Mouse (Mus musculus) spleen, adult 18-20 months (tissue): ENCODE measurements around the gene Kcne1.

ENCODE experiments used
- DNase-seq, 2 experiments: peaks; one replicate each; pipeline ENCODE4 v3.0.0; 2022; ENCODE audit warnings: mixed read lengths in 2 of 2

Kcne1 gene

DNA sequence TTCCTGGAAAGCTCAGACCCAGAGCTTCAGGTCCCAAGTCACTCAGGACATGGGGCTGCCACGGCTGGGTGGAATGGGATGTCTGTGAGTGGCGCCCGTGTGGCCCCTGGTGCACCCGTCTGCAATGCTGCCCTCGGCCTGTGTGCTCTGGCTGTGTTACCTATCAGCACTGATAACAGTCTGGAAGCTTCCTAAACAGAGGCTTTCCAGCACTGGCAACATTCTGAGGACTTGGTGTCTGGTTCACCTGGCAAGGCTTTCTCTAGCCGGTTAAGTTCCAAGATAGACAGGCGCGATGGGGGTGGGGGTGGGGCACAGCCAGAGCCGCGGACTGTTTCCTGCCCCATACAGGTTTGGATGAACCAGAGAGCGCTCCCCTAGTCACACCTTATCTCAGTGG is 3.3 kb downstream of the Kcne1 start:
- DNase-seq: no peak

DNA sequence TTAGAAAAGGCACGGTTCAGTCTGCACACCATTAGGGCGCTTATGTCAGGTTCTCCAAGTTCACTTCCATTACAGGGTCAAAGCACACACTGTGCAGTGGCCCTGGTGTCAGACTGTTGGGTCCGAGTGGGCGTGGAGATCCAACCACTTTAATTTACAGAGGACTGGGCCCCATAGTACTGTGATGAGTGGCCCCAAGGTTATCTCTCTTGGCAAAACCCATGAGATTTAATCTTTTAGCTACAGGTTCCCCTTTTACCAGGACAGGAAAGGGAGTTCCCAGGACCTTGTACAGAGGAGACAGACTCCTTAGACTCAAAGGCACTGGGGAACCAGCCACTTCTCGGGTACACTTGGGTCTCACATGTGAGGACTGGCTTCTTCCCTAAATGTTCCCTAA is 3.9 kb downstream of the Kcne1 start:
- no peak for DNase-seq

DNA sequence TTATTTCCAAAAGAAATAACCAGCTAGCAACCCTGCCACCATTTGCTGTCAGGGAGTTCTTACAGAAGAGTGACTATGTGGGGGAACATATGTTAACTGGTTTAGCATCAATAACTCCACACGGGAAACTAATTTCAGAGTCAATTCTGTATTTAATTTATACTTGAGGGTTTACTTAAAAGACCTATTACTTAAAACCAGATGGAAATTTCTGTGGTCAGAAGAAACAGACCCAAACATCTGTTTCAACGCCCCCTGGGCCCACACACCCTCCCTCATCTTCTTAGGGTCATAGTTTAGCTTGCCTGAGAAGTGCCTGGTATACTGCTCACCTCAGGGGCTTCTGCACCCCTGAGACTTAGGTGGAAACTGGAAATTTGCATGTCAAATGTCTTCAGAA is 5.4 kb downstream of the Kcne1 start:
- no peak for DNase-seq

DNA sequence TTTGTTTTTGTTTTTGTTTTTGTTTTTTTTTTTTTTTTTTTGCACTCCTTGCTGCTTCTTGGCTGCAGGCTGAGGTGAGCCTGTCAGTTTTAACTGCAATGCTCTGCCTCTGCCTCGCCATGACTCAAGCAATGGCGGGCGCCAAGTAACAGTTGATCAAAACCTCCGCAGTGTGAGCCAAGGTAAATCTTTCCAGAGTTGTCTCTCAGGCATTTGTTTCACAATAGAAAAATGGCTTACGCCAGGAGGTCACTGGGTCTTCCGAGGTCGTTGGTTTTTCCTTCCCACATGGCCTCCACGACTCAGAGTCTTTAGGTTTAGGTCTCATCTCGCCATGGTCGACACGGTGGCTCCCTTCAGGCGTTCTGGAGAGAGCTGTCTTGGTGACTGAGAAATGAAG is 6.0 kb downstream of the Kcne1 start:
- no peak for DNase-seq

DNA sequence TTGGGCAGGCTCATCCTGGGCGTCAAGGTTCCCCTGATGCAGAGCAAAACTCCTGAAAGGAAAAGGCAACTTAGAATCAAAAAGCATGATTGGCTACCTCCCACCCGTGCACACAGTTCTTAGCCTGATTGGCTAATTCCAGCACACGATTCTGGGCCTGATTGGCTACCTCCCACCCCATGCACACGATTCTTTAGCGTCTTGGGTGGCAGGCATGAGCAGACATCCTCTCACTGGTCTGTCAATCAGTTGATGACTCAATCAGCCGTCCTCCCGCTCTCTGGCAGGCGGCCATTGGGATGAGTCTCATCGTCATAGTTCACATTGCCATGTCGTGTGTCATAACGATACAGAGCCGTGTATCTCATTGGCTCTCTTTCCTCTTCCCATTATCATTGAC is 10.3 kb downstream of the Kcne1 start:
- no peak for DNase-seq

DNA sequence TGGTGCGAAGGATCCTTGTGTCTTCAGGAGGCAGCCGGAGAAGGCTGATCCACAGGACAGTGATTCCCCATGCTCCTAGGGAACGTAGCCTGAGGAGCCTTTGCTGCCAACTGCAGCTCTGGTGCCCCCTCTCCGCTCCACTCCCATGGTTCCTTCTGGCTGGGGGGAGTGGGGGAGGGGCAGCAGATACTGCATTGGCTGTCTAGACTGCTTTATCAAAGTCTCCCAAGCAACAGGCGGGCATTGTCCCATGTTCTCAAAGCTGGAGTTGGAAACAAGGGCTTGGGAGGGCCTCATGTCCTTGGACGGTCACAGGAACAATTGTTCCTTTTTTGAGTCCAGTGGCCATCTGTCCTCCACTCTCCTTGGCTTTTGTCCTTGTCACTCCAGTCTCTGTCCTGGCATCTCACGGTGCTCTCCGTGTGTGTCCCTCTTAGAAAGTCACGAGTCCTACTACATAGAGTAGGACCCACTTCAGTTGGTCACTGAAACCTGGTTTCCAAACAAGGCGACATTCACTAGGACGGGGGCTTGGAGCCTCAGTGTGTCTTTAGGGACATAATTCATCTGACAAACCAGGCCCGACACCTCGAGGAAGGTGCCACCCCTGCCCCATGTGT is 12.9 kb downstream of the Kcne1 start:
- no peak for DNase-seq

DNA sequence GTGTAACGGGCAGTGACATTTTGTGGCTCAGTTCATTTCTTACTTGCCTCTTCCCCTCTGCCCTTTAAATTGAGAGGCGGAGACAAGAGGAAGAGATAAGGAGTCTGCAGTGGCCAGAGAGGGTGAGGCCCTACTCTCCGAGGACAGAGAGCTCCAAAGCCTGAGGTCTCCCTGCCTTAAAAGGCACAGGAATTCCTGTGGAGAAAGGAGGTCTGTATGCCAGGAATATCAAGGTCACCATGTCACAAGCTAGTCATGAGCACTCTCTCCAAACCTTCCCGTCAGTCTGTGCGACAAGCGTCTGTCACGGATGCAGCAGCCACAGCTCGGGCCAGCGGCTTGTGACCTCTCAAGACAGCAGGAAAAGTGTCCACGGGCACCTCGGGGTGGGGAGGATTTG is 14.1 kb downstream of the Kcne1 start:
- no peak for DNase-seq

DNA sequence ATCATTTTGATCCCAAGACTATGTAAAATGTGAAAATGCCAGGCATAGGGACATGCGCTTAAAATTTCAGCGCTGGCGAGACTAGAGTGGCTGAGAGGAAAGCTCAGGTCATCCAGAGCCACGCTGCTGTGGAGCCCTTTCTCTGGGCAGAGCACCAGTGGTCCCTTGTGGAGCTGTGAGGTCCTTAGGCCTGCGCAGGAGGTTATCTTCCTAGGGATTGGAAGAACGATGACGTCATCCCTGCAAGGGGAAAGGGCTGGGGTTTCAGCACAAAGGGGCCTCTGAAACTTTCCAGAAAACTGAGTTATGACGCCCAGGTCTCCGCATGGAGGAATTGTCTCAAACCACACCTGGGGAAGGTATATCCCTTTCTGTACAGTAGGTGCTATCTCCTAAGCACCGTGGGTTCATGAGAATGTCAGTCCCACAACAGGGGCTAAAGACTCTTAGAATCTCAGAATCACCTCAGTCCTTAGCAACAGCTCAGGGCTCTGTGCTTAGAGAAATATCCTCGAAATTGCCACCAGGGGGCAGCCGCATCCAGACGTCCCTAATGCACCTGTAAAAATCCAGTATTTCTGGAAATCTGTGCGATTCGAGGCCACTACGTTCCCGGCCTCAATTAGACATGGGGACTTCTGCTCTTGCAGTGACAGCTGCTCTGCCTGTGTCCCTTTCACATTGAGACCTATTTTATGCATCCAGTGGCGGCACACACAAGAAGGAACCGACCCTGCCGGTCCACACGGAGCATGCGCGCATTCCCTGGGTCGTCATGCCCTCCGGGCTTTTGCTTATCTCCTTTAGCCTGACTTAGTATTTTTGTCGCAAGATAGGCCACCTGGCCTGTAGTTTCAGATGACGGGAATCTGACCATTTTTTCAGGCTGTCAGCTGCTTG is 18.4 kb downstream of the Kcne1 start:
- peak in 1 of 2 experiments; percentile 53 for DNase-seq

DNA sequence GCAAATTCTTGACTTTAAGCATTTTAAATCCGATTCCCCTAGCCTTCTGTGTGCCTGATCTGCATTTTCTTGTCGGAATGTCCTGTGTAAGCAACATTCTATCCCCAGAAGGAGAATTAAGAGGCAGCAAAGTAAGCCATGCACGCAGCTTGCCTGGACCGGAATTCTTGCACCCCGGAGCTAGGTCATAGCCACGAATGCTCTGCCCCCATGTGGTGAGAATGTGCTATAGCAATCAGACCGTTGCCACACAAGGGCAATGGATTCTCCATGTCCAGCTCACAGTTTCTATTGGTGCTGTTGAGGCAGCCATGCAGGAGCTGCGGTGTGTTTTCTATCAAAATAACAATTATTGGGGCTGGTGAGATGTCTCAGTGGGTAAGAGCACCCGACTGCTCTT is 23.0 kb downstream of the Kcne1 start:
- peak in 1 of 2 experiments; percentile 52 for DNase-seq

DNA sequence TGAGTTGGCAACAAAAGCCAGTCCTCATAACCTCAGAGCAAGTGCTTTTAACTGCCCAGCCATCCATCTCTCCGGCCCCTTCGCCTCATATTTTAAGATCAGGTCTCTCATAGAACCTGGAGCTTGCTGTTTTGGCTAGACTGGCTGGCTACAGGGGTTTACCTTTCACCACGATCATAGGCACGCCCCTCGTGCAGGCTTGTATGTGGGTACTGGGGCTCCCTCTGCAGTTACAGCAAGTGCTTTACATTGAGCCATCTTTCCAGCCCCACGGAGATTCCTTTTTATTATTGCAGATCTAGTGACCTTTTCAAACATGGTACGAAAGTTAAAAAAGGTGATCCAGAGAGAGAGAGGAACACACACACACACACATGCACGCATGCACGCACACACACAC is 24.7 kb downstream of the Kcne1 start:
- no peak for DNase-seq

DNA sequence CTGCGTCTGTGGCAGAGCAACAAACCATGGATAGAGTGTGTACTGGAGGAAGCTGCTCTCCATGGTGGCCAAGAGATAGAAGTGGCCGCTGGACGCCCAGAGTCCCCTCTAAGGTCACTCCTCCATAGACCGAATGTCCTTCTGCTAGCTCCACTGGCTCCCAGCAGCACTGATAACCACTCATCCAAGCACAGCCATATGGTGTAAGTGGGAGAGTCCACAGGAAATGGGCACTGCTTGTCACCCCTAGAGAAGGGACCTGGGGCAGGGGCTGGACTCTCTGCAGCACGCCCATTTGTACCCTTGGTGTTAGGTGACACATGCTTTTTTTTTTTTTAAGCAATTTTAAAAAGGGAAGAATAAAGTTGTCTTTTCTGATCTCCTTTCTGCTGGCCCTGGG is 28.3 kb downstream of the Kcne1 start:
- DNase-seq: no peak

DNA sequence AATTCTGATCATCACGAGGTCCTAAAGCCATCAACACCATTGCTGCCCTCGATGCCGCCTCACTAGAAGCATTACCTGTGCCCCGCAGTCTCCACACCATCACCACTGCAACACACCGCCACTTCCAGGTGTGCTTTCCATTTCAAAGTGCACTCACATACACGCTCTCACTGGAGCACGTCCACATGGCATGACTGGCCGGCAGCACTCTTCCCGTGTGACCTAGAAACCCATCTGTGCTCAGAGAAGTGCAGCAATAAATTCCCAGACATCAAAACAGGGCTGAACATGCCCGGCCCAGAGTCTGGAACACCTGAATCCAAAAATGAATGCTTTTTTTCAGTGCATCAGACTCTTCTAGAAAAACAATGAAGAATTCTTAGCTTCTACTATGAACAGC is 31.4 kb downstream of the Kcne1 start:
- DNase-seq: no peak

DNA sequence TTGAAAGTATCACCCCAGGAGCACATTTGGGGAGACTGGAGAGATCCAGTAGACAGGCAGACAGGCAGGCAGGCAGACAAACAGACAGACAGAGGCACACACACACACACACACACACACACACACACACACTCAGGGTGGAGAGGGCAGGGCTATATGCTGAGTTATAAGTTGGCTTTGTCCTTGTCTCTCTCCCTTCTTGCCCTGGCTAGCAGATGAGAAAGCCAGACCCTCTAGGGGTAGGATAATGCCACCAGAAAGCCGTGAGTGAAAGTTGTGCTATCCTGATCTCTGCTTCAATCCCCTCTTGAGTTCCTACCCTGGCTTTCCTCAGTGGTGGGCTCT is 34.2 kb downstream of the Kcne1 start:
- DNase-seq: no peak

DNA sequence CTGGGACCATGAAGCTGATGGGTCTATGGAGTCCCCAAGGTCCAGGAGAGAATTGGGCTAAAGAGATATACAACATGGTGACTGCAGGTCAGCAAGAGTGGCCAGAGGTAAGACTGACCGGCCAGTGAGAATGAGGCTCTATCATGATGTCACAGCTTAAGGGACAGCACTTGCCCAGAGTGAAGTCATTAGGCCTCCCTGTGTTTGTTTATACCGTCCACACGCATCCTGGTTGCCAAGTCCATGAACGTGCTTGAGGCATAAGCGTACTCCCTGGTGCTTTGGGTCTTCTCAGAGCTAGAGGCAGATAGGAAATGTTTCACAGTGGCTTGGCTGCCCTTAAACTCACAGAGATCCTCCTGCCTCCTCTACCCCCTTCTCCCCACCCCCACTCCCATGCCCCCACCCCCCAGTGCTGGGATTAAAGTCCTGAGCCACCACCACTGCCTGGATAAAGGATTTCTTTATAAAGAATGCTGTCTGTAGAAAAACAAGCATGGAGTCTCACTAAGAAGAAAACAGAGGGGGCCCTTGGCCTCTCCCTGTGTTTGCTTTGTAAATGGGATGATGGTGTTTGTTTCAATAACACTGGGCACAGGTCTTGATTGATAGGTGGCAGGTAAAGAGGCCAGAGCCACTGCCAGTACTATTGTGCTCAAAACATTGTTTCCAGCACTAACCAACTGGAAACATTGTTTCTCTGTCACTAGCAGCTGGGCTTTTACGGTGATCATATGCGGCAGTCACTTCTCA is 34.8 kb downstream of the Kcne1 start:
- no peak for DNase-seq

DNA sequence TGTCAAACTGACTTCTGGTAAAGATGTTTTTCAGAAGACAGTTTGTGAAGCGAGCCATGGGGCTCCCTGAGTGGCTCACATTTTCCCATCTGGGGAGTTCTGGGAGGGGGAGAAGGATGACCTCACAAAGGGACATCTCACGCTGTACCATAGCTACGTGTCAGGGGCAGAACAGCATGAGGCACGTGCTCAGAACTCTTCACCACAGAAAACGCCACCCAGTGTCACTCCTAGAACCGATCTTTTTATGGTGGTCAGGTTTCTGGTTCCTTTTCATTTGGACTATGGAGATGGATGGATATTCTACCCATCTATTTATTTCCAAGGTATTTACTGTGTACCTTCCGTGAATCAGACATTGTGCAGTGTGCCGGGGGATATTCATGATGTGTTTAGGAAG is 37.9 kb downstream of the Kcne1 start, which contains the start of gene Fam243:
Gene Fam243, minus strand, starts transcription at position 101 of the 400 bp plus-strand sequence.
- no peak for DNase-seq

DNA sequence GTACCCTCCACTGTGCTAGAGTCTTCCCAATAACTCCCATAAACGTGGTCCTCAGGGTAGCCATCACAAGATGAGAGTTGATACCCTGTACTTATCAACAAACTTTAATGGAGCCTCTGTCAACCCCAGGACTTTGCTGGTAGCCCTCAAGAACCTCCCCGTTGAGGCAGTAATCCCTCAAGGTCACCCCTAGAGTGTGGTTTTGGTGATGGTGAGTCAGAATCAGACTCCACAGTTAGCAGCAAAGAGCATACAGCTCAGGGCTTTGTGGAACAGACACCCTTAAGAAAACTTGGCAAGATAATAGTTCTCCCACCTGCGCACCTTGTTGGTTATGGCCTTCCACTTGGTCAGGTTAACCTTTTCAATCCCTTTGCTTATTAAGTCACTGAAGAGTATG is 38.9 kb downstream of the Kcne1 start:
- no peak for DNase-seq

DNA sequence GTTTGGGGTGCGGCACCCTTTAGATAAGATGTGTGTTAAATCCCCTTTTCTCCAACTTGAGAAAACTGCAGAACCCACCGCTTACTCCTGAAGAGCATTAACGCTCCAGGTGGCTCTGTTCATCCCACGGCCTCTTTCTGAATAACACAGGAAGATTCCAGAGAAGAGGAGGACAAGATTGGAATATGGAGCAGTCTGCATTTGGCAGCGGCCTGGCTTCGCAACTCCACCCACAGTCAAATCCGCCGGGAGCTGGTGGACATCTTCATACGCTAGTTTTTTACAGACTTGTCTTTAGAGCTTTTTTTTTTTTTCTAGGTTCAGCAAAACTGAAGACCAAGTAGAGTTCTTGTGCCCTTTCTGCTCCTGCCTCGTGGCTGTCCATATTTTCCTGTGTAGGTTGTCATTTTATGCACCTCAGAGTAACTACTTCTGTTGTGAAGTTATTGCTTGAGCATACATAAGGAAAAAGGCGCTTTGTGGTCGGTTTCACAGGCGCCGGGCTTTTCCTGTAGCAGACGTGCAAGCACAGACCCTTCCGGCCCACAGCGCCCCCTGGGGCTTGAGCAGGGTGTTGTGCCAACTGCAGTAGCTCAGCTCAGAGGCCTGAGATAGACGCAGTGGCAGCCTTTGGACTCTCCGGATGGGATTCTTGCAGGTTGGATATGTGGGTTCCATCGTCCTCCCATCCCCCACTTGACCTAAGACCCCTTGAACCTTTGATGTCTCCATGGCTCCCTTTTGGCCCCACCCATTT is 39.7 kb downstream of the Kcne1 start:
- DNase-seq: peak; percentile 39 to 67

DNA sequence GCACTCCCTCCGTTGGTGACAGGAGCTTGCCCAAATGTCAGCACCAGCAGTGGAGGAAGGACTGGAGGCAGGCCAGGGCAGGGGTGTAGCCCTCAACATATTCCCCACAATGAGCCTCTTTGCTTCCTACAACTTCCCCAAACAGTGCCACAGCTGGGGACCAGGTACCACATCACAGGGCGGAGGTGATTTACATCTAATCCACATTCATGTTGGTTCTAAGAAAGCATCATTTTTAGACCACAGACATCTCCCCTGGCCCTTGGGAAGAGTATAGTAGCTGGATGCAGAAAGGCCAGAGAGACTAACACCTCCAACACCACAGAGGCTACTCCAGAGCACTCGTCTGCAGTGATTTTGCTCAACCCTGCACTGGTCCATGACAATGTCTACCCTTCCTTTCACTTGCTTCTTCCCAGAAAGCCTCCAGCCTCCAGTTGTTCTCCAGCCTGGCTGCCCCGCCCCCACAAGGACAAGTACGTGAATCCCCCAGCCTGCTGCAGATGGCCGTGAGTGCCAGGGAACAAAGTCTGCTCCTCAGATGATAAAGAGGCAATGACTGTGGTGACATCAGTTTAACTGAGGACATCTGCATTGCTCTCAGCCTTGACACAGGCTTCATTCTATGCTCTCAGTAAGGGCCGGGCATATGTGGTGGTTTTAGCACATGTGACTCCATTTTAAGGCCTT is 43.1 kb downstream of the Kcne1 start:
- no peak for DNase-seq

DNA sequence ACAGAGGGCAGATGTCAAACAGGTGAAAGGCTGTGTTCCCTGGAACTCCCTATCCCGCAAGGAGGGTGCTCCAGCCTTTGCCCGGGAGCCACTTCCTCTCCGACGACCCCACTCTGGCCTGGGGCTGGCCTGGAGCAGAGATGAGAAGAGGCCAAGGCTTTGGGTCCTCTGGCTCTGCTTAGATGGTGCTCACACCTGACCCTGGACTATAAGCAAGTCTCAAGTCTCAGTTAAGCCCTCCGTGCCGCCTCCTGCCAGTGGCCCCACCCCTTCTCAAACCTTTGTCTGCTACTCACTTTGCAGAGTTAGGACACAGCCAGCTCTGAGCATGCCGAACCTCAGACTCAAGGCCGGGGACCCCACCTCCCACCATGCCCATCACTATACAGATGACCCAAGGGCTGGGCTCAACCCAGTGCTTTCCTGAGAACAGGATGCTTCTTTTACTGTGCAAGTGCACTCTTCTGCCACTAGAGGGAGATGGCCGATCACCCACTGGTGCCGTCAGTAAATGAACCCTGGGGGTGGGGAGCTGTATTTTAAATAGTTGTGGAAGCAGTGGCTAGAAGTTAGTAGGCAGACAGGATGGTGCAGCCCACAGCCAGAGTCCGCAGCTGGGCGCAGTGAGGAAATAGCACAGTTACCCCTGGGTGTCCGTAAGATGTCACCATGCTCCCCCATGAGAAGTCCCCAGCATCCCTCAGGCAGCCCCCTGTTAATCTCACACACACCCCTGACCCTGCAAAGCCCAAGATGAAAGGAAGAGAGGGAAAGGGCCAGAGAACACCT is 45.1 kb downstream of the Kcne1 start:
- DNase-seq: peak in 1 of 2 experiments; percentile 21

DNA sequence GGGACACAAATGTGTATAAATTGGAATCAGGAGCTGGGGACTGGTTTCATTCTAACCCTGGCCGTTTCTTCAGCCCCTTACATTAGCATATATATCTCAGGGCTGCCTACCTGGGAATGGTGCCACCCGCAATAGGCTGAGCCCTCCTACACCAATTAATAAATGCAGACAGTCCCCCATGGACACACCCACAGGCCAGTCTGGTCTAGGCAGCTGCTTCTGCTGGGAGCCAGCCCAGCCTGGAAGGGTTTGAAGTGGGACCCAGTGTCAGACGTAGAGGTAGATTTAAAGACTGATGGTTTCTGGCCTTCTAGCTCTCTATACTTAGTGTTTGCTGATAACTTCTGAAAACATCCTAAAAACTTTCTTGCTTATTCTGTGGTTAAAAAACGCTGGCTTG is 50.1 kb downstream of the Kcne1 start:
- DNase-seq: no peak

DNA sequence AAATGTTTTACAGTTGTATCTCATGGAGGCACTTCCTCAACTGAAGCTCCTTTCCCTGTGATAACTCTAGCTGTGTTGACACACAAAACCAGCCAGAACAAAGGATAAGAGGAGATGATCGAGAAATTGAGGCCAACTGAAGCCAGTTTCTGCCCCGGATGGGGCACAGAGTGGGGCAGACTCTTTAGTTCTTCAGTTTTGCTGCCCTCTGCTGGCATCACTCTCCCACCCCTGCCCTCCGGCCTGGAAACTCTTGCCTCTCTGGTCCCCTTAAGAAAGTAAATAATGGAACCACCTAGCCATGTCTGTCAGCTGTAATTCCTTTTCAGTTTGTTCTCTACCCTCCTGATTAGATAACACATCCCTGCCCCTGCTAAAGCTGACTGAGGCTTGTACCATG is 51.3 kb downstream of the Kcne1 start:
- no peak for DNase-seq

DNA sequence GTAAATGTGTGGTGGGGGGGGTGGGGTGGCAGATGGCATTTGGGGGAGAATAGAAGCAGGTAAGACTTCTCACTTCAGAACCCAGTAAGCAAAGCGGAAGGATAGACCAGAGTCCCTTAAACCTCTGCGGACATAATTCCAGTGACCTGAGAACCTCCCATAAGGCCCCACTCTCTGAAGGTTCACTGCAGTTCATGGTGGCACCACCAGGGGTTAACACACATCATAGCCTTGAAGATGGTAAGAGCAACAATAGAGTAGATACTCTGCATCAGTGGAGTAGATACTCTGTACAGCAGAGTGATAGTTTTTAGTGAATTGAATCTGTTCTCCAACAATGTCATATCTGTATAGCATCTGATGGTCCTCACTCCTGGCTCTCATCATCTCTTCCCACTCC is 53.7 kb downstream of the Kcne1 start:
- no peak for DNase-seq
